Mouse (Mus musculus): ENCODE measurements around the gene Olfr555. TPM values are rescaled to one million over a fixed set of nuclear protein-coding genes. Genes with fewer than 3 reads are reported as not detected.

The Olfr555 gene
- not detected for polyA plus RNA-seq (2017; shearing (Covaris generic))

DNA sequence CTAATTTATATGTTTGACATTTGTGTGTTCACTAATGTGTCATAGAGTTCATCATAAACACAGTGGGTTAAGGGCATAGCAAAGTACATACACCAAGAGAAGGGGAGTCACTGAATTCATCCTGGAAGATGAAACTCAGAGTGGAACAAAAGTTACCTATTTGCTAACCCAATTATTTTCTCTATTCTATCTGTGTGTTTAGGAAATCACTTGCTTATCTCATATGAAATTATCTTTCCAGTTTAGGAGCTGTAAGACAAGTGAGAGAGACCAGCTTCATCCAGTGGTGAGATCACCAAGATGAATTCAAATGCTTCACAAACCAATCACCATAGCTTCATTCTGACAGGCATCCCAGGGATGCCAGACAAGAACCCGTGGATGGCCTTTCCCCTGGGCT, at the start of gene Olfr555:
Gene Olfr555, plus strand, starts transcription at position 301 of the 400 bp plus-strand sequence.

DNA sequence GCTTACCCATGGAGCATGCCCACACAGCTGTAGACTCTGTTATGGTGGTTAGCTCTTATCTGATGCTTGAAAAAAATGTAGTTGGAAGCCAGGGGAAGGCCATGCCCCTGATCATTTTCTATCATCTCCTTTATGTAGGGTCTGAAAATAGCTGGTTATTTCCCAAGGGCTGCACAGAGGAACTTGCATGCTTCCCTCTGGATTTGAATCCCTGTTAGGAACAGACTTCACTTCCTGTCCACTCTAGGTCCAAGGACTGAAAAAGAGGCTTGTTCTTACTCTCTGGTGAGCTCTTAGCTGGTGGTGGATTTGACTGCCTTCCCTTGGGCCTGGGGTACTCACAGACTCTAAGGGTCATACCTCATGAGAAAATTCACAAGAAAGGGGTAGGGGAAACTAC, 40.5 kb upstream of the Olfr555 start, which contains the start of gene Olfr553:
Gene Olfr553, minus strand, starts transcription at position 101 of the 400 bp plus-strand sequence.

GRCm38 (mm10) chr7:102638132-102638531, 20.5 kb upstream of the Olfr555 start, which contains the start of gene Olfr554:
Gene Olfr554 (plus strand): TSS chr7:102638432.

GRCm38 (mm10) chr7:102664599-102664998, 6.0 kb downstream of the Olfr555 start, which contains the start of gene Olfr556:
Gene Olfr556 (plus strand): TSS chr7:102664899.

GRCm38 (mm10) chr7:102686944-102687501, 28.4 kb downstream of the Olfr555 start, which contains the start of gene Trim68:
Gene Trim68 (minus strand): TSS chr7:102687327.

DNA sequence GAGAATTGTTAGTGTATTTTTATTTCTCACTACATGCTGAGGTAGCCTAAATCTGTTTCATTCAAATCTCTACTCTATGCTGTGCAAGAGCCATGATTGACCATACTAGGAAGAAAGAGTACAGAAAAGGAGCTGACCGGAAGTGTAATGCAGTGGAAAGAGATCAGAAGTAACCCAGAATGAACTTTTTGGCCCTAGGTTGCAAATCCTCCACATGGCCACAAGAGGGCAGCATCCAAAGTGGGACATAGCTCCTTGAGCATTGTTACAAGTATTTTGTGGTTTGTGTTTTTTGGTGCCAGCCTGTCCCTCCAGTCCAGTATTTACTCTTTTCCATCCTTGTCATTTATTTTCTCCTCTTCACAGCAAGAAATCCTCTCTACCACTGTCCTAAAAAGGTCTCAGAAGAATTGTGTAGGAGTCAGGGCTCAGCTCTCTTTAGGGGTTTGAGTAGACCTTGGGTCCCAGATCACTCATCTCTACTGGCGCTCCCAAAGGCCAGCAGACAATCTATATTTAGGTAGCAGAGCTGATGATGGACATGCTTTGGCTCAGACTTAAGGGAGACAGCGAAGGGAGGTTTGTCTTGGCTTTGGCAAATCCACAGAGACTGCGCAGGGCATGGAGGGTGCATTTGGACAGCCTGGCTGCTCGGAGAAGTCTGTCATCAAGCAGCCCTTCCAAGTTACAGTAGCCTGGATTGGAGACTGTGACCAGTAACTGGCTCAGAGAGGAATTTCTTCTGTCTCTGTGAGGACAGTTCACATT, 36.9 kb downstream of the Olfr555 start, which contains the start of gene Olfr557:
Gene Olfr557, plus strand, starts transcription at position 553 of the 768 bp plus-strand sequence.

GRCm38 (mm10) chr7:102701915-102702314, 43.3 kb downstream of the Olfr555 start, which contains the start of gene Olfr558:
Gene Olfr558 (plus strand): TSS chr7:102702215.

Other genes with a start within 250 kb of the Olfr555 start
- 50.3 TPM for gene Rrm1, start 217.1 kb upstream of the Olfr555 start, polyA plus RNA-seq (2017; shearing (Covaris generic))
- not detected for gene Olfr543, start 177.1 kb upstream of the Olfr555 start, polyA plus RNA-seq (2017; shearing (Covaris generic))
- 0.15 TPM for gene Olfr544, start 170.5 kb upstream of the Olfr555 start, polyA plus RNA-seq (2017; shearing (Covaris generic))
- not detected for gene Olfr545, start 159.2 kb upstream of the Olfr555 start, polyA plus RNA-seq (2017; shearing (Covaris generic))
- not detected for gene Olfr547, start 124.1 kb upstream of the Olfr555 start, polyA plus RNA-seq (2017; shearing (Covaris generic))
- not detected for gene Olfr548-ps1, start 117.9 kb upstream of the Olfr555 start, polyA plus RNA-seq (2017; shearing (Covaris generic))
- gene Olfr549, start 109.0 kb upstream of the Olfr555 start, polyA plus RNA-seq (2017; shearing (Covaris generic)), result not detected
- gene Trim21, start 93.3 kb upstream of the Olfr555 start, polyA plus RNA-seq (2017; shearing (Covaris generic)), result 20.7 TPM
- gene Olfr550, start 87.4 kb upstream of the Olfr555 start, polyA plus RNA-seq (2017; shearing (Covaris generic)), result not detected
- 0.06 TPM for gene Olfr551, start 66.9 kb upstream of the Olfr555 start, polyA plus RNA-seq (2017; shearing (Covaris generic))
- not detected for gene Olfr552, start 61.1 kb upstream of the Olfr555 start, polyA plus RNA-seq (2017; shearing (Covaris generic))
- not detected for gene Olfr553, start 40.6 kb upstream of the Olfr555 start, polyA plus RNA-seq (2017; shearing (Covaris generic))
- 0.52 TPM for gene Olfr554, start 20.4 kb upstream of the Olfr555 start, polyA plus RNA-seq (2017; shearing (Covaris generic))
- gene Olfr556, start 6.1 kb downstream of the Olfr555 start, polyA plus RNA-seq (2017; shearing (Covaris generic)), result not detected
- gene Trim68, start 28.5 kb downstream of the Olfr555 start, polyA plus RNA-seq (2017; shearing (Covaris generic)), result 7.1 TPM
- gene Olfr557, start 37.1 kb downstream of the Olfr555 start, polyA plus RNA-seq (2017; shearing (Covaris generic)), result not detected
- not detected for gene Olfr558, start 43.4 kb downstream of the Olfr555 start, polyA plus RNA-seq (2017; shearing (Covaris generic))
- not detected for gene Olfr33, start 60.2 kb downstream of the Olfr555 start, polyA plus RNA-seq (2017; shearing (Covaris generic))
- gene Olfr559, start 68.7 kb downstream of the Olfr555 start, polyA plus RNA-seq (2017; shearing (Covaris generic)), result not detected
- not detected for gene Olfr560, start 100.5 kb downstream of the Olfr555 start, polyA plus RNA-seq (2017; shearing (Covaris generic))
- not detected for gene Olfr78, start 100.6 kb downstream of the Olfr555 start, polyA plus RNA-seq (2017; shearing (Covaris generic))
- not detected for gene Olfr561, start 112.4 kb downstream of the Olfr555 start, polyA plus RNA-seq (2017; shearing (Covaris generic))
- not detected for gene Olfr564, start 144.7 kb downstream of the Olfr555 start, polyA plus RNA-seq (2017; shearing (Covaris generic))
- not detected for gene Olfr566, start 199.9 kb downstream of the Olfr555 start, polyA plus RNA-seq (2017; shearing (Covaris generic))
- gene Olfr568, start 218.3 kb downstream of the Olfr555 start, polyA plus RNA-seq (2017; shearing (Covaris generic)), result not detected
- gene Olfr569, start 232.1 kb downstream of the Olfr555 start, polyA plus RNA-seq (2017; shearing (Covaris generic)), result not detected
- not detected for gene Olfr570, start 235.8 kb downstream of the Olfr555 start, polyA plus RNA-seq (2017; shearing (Covaris generic))